Mouse (Mus musculus): Measurements from ENCODE around the gene Ppp1r37. TPM values are rescaled to one million over a fixed set of nuclear protein-coding genes. Genes with fewer than 3 reads are reported as not detected.

The Ppp1r37 gene
- total RNA-seq, 1 experiment: 25.3 TPM

DNA sequence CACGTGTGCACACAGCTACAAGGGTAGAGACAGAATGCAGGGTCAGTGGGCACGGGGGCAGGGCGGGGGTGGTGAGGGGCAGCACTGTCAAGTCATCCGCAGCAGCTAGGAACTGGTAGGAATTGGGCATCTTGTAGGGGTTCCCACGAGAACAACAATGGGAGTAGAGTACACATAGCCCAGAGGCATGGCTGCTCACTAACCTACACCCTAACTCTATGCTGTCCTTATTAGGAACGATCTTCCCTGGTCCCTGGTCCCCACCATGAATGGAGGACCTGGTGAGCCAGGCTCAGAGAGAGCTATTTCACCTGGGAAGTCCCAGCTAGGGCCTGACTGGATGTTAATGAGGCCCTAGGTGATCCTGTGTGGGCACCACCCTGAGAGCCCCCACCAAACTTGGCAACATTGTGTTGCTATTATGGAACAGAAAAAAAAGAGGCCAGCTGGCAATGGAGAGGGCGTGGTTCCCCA is 21.2 kb downstream of the Ppp1r37 start:
- Histone ChIP-seq H3K27ac (ENCODE audit: insufficient read depth, low read depth, low read length, poor library complexity, severe bottlenecking) (no peak overlapping the region; the same call in 1 of the 2 replicates), H3K9me3 (ENCODE audit: control insufficient read depth, insufficient read depth, low read depth, low read length) (peaks cover 20% of the 10 kb centered on the region), H3K4me3 (ENCODE audit: insufficient read depth in 1 of 2, low read depth in 1 of 2, low read length in 2 of 2, poor library complexity in 1 of 2, severe bottlenecking in 1 of 2) (no peak overlapping the region), H3K4me1 (ENCODE audit: control insufficient read depth in 2 of 2, insufficient read depth in 2 of 2, low read length in 2 of 2, poor library complexity in 1 of 2) (no peaks in the 10 kb centered on the region), H3K36me3 (ENCODE audit: control insufficient read depth, insufficient read depth, low read length, poor library complexity, severe bottlenecking) (peaks cover 24% of the 10 kb centered on the region; the same call in 1 of the 2 replicates), H3K9ac (ENCODE audit: insufficient read depth, low read depth, low read length, poor library complexity, severe bottlenecking) (no peak overlapping the region)
- TF ChIP-seq MAFK (IDR thresholded peaks at IDR 0.05; ENCODE audit: insufficient read depth, low read depth, low read length): no peak
- no peak for TF ChIP-seq ZNF384 (IDR thresholded peaks at IDR 0.05; ENCODE audit: low read depth, low read length)
- no peak for TF ChIP-seq ZC3H11A (IDR thresholded peaks at IDR 0.05; ENCODE audit: borderline replicate concordance, low read depth, low read length)
- no peak for TF ChIP-seq HCFC1 (IDR thresholded peaks at IDR 0.05; ENCODE audit: borderline replicate concordance, insufficient read depth, low read length)
- TF ChIP-seq CHD2 (IDR thresholded peaks at IDR 0.05; ENCODE audit: low read depth, low read length): no peak
- DNase-seq (ENCODE audit: low read depth, low spot score): no peak
- in situ Hi-C loops (cut with MboI; ENCODE audit: low sequenced_read_pairs in 2 of 2, unreplicated experiment in 2 of 2): no loop called here

DNA sequence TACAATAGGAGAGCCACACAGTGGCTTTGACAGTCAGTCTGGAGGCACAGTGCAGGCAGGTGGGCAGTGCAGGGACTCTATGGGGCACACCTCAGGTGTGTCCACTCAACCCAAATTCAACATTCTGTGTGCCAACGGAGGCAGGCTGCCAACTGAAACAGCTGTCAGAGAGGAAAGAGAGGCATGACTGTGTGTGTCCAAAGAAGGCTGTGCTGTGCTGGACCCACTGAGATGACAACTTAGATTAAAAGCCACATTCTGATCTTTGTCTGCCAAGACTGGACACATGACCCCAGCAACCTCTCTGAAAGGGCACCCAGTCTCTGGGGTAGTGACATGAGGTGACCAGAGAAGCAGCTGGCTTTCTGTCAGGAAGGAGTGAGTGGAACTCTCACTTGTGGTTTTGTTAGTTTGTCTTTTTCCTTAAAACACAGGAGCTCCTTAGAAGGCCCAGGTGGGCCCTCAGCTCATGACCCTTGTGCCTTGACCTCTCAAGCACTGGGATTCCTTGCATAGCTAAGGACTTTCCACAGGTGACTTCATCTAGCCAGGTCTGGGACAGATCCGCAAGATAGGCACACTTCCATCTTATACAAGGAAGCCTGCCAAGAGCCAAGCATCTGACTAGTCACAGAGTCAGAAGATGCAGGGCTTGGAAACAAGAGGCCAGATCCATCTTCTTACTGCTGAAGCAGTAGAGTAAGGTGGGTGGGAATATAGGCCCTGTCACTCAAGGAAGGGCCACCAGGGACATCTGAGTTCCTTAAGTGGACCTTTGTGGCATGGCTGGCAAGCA is 21.9 kb downstream of the Ppp1r37 start:
- H3K4me1 ChIP-seq (ENCODE audit: control insufficient read depth in 2 of 2, insufficient read depth in 2 of 2, low read length in 2 of 2, poor library complexity in 1 of 2): no peaks in the 10 kb centered on the region
- TF ChIP-seq ZNF384 (IDR thresholded peaks at IDR 0.05; ENCODE audit: low read depth, low read length) (no peak), CHD2 (IDR thresholded peaks at IDR 0.05; ENCODE audit: low read depth, low read length) (no peak)
- H3K36me3 ChIP-seq (ENCODE audit: control insufficient read depth, insufficient read depth, low read length, poor library complexity, severe bottlenecking): peaks cover 23% of the 10 kb centered on the region; the same call in 1 of the 2 replicates
- DNase-seq (ENCODE audit: low read depth, low spot score): no peak
- H3K9ac ChIP-seq (ENCODE audit: insufficient read depth, low read depth, low read length, poor library complexity, severe bottlenecking): no peak overlapping the region
- H3K9me3 ChIP-seq (ENCODE audit: control insufficient read depth, insufficient read depth, low read depth, low read length): peaks cover 20% of the 10 kb centered on the region
- no peak overlapping the region for H3K4me3 ChIP-seq (ENCODE audit: insufficient read depth in 1 of 2, low read depth in 1 of 2, low read length in 2 of 2, poor library complexity in 1 of 2, severe bottlenecking in 1 of 2)
- no peak overlapping the region for H3K27ac ChIP-seq (ENCODE audit: insufficient read depth, low read depth, low read length, poor library complexity, severe bottlenecking)
- in situ Hi-C loops (cut with MboI; ENCODE audit: low sequenced_read_pairs in 2 of 2, unreplicated experiment in 2 of 2): no loop called here

DNA sequence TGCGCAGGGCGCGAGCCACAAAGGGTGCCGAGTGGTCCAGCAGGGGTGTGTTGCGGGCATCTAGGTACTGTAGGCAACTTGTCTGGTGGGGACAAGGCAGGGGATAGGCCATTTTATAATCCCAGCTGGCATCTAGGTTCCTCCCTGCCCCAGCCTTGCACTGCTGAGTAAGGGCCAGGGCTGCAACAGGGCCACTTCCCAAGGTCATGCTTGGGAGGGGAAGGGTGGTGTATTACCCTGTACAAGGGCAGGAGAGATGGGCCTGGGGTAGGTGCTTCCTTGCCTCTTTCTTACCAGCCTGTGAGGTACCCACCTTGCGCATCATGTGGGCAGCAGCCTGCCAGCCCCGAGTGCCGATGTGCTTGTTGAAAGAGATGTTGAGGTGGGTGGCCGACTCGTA is 28.2 kb downstream of the Ppp1r37 start:
- TF ChIP-seq CHD2 (IDR thresholded peaks at IDR 0.05; ENCODE audit: low read depth, low read length) (no peak), ZNF384 (IDR thresholded peaks at IDR 0.05; ENCODE audit: low read depth, low read length) (no peak), HCFC1 (IDR thresholded peaks at IDR 0.05; ENCODE audit: borderline replicate concordance, insufficient read depth, low read length) (no peak), MAFK (IDR thresholded peaks at IDR 0.05; ENCODE audit: insufficient read depth, low read depth, low read length) (no peak), ZC3H11A (IDR thresholded peaks at IDR 0.05; ENCODE audit: borderline replicate concordance, low read depth, low read length) (no peak)
- no peak for DNase-seq (ENCODE audit: low read depth, low spot score)
- Histone ChIP-seq H3K4me1 (ENCODE audit: control insufficient read depth in 2 of 2, insufficient read depth in 2 of 2, low read length in 2 of 2, poor library complexity in 1 of 2) (peaks cover 2 to 6% of the 10 kb centered on the region in 2 experiments; a peak in 2 of 4 replicates), H3K36me3 (ENCODE audit: control insufficient read depth, insufficient read depth, low read length, poor library complexity, severe bottlenecking) (peaks cover 31% of the 10 kb centered on the region), H3K27ac (ENCODE audit: insufficient read depth, low read depth, low read length, poor library complexity, severe bottlenecking) (no peak overlapping the region), H3K9me3 (ENCODE audit: control insufficient read depth, insufficient read depth, low read depth, low read length) (peaks cover 5% of the 10 kb centered on the region), H3K4me3 (ENCODE audit: insufficient read depth in 1 of 2, low read depth in 1 of 2, low read length in 2 of 2, poor library complexity in 1 of 2, severe bottlenecking in 1 of 2) (no peak overlapping the region), H3K9ac (ENCODE audit: insufficient read depth, low read depth, low read length, poor library complexity, severe bottlenecking) (no peak overlapping the region)
- in situ Hi-C loops (cut with MboI; ENCODE audit: low sequenced_read_pairs in 2 of 2, unreplicated experiment in 2 of 2): no loop called here

DNA sequence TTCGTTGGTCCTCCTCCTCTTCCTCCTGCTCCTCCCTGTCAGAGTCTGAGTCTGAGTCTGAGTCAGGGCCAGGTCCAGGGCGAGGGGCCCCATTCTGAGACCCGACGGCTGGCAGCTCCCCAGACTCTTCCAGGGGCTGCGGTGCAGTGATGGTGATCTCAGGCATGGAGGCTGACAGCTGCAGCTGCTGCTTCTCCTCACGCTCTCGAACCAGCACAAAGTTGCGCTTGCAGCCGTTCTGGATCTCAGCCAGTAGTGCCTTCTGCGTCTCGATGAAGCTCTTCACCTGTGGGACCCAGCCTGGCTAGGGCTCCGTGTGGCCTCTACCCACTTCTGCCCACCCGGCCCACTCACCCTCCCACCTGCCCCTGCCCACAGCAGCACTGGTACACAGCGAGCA is 30.6 kb downstream of the Ppp1r37 start:
- Histone ChIP-seq H3K9me3 (ENCODE audit: control insufficient read depth, insufficient read depth, low read depth, low read length) (no peaks in the 10 kb centered on the region), H3K36me3 (ENCODE audit: control insufficient read depth, insufficient read depth, low read length, poor library complexity, severe bottlenecking) (peaks cover 26% of the 10 kb centered on the region)
- TF ChIP-seq CHD2 (IDR thresholded peaks at IDR 0.05; ENCODE audit: low read depth, low read length): no peak
- TF ChIP-seq ZNF384 (IDR thresholded peaks at IDR 0.05; ENCODE audit: low read depth, low read length): no peak
- TF ChIP-seq ZC3H11A (IDR thresholded peaks at IDR 0.05; ENCODE audit: borderline replicate concordance, low read depth, low read length): no peak
- no peak for TF ChIP-seq MAFK (IDR thresholded peaks at IDR 0.05; ENCODE audit: insufficient read depth, low read depth, low read length)
- TF ChIP-seq HCFC1 (IDR thresholded peaks at IDR 0.05; ENCODE audit: borderline replicate concordance, insufficient read depth, low read length): no peak

More for the DNA sequence above, 30.6 kb downstream of the Ppp1r37 start:
- Histone ChIP-seq H3K27ac (ENCODE audit: insufficient read depth, low read depth, low read length, poor library complexity, severe bottlenecking) (no peak overlapping the region), H3K4me1 (ENCODE audit: control insufficient read depth in 2 of 2, insufficient read depth in 2 of 2, low read length in 2 of 2, poor library complexity in 1 of 2) (peaks cover 2 to 6% of the 10 kb centered on the region in 2 experiments; a peak in 2 of 4 replicates), H3K4me3 (ENCODE audit: insufficient read depth in 1 of 2, low read depth in 1 of 2, low read length in 2 of 2, poor library complexity in 1 of 2, severe bottlenecking in 1 of 2) (peak overlapping the region in 1 of 2 experiments; percentile 45; a peak in 1 of 4 replicates), H3K9ac (ENCODE audit: insufficient read depth, low read depth, low read length, poor library complexity, severe bottlenecking) (no peak overlapping the region)
- in situ Hi-C loops (cut with MboI; ENCODE audit: low sequenced_read_pairs in 2 of 2, unreplicated experiment in 2 of 2): no loop called here
- no peak for DNase-seq (ENCODE audit: low read depth, low spot score)
